Mouse (Mus musculus): ENCODE measurements around the gene Adam12. TPM values are rescaled to one million over a fixed set of nuclear protein-coding genes. Genes with fewer than 3 reads are reported as not detected.

Gene Adam12
- polyA plus RNA-seq, 1 experiment from 2014 or later = 0.86 TPM

GRCm38 (mm10) chr7:134238863-134239262 lies 6.9 kb upstream of the Adam12 start:
- Histone ChIP-seq H3K4me3 (no peak overlapping the region), H3K27ac (replicated peaks) (no peak overlapping the region), H3K9me3 (replicated peaks) (no peaks in the 10 kb centered on the region), H3K4me1 (no peaks in the 10 kb centered on the region), H3K36me3 (no peaks in the 10 kb centered on the region), H3K27me3 (ENCODE audit: low read depth, poor library complexity, severe bottlenecking) (no peaks in the 10 kb centered on the region)
- 91% methylated on average over 3 of the region's 3 CpGs for WGBS
- no peak for DNase-seq (ENCODE audit: low spot score)

- H3K36me3 ChIP-seq = no peaks in the 10 kb centered on the region
- H3K27ac ChIP-seq (replicated peaks) = no peak overlapping the region
- no peaks in the 10 kb centered on the region for H3K9me3 ChIP-seq (replicated peaks)
- no peaks in the 10 kb centered on the region for H3K27me3 ChIP-seq (ENCODE audit: low read depth, poor library complexity, severe bottlenecking)
- DNase-seq (ENCODE audit: low spot score) = no peak
- WGBS = 85% methylated on average over 2 of the region's 2 CpGs
- H3K4me1 ChIP-seq = no peaks in the 10 kb centered on the region
- no peak overlapping the region for H3K4me3 ChIP-seq
These were observed 5.4 kb upstream of the Adam12 start for GRCm38 (mm10) chr7:134237356-134237755.

GRCm38 (mm10) chr7:134236727-134237126 lies 4.8 kb upstream of the Adam12 start:
- Histone ChIP-seq H3K36me3 (no peaks in the 10 kb centered on the region), H3K27ac (replicated peaks) (no peak overlapping the region), H3K4me3 (no peak overlapping the region), H3K27me3 (ENCODE audit: low read depth, poor library complexity, severe bottlenecking) (no peaks in the 10 kb centered on the region), H3K4me1 (no peaks in the 10 kb centered on the region), H3K9me3 (replicated peaks) (no peaks in the 10 kb centered on the region)
- no peak for DNase-seq (ENCODE audit: low spot score)

- WGBS = 82% methylated on average over 2 of the region's 2 CpGs
These were observed 3.6 kb upstream of the Adam12 start for GRCm38 (mm10) chr7:134235552-134235951.

GRCm38 (mm10) chr7:134230708-134231107 lies 1.2 kb downstream of the Adam12 start:
- WGBS = 91% methylated on average over 3 of the region's 3 CpGs
- H3K27me3 ChIP-seq (ENCODE audit: low read depth, poor library complexity, severe bottlenecking) = peaks cover 15% of the 10 kb centered on the region
- H3K27ac ChIP-seq (replicated peaks) = no peak overlapping the region
- peaks cover 26% of the 10 kb centered on the region for H3K4me1 ChIP-seq
- H3K36me3 ChIP-seq = no peaks in the 10 kb centered on the region
- no peaks in the 10 kb centered on the region for H3K9me3 ChIP-seq (replicated peaks)
- no peak for DNase-seq (ENCODE audit: low spot score)
- H3K4me3 ChIP-seq = no peak overlapping the region

More at GRCm38 (mm10) chr7:134235552-134235951, 3.6 kb upstream of the Adam12 start:
- no peaks in the 10 kb centered on the region for H3K4me1 ChIP-seq
- no peak overlapping the region for H3K4me3 ChIP-seq
- DNase-seq (ENCODE audit: low spot score) = no peak
- no peaks in the 10 kb centered on the region for H3K27me3 ChIP-seq (ENCODE audit: low read depth, poor library complexity, severe bottlenecking)
- no peaks in the 10 kb centered on the region for H3K36me3 ChIP-seq
- no peak overlapping the region for H3K27ac ChIP-seq (replicated peaks)
- no peaks in the 10 kb centered on the region for H3K9me3 ChIP-seq (replicated peaks)

- no peaks in the 10 kb centered on the region for H3K9me3 ChIP-seq (replicated peaks)
- H3K36me3 ChIP-seq = no peaks in the 10 kb centered on the region
- H3K27me3 ChIP-seq (ENCODE audit: low read depth, poor library complexity, severe bottlenecking) = peaks cover 23% of the 10 kb centered on the region
- no peak for DNase-seq (ENCODE audit: low spot score)
- peaks cover 33% of the 10 kb centered on the region for H3K4me1 ChIP-seq
- WGBS = 78% methylated on average over 2 of the region's 2 CpGs
- H3K27ac ChIP-seq (replicated peaks) = no peak overlapping the region
- H3K4me3 ChIP-seq = no peak overlapping the region
These were observed 2.0 kb downstream of the Adam12 start for GRCm38 (mm10) chr7:134229899-134230298.

- Histone ChIP-seq H3K4me1 (peaks cover 42% of the 10 kb centered on the region), H3K27me3 (ENCODE audit: low read depth, poor library complexity, severe bottlenecking) (peaks cover 32% of the 10 kb centered on the region), H3K4me3 (0 out of 2 replicates have a peak overlapping the region, but pooled peaks have one; percentile 4), H3K9me3 (replicated peaks) (no peaks in the 10 kb centered on the region), H3K27ac (replicated peaks) (peak overlapping the region; percentile 35), H3K36me3 (no peaks in the 10 kb centered on the region)
- peak; percentile 38 for DNase-seq (ENCODE audit: low spot score)
- 42% methylated on average over 13 of the region's 13 CpGs for WGBS
These were observed 4.0 kb downstream of the Adam12 start for GRCm38 (mm10) chr7:134227773-134228455.

- Histone ChIP-seq H3K4me3 (no peak overlapping the region), H3K4me1 (peaks cover 42% of the 10 kb centered on the region), H3K27me3 (ENCODE audit: low read depth, poor library complexity, severe bottlenecking) (peaks cover 40% of the 10 kb centered on the region), H3K27ac (replicated peaks) (no peak overlapping the region), H3K36me3 (no peaks in the 10 kb centered on the region), H3K9me3 (replicated peaks) (no peaks in the 10 kb centered on the region)
- WGBS = 86% methylated on average over 4 of the region's 4 CpGs
- no peak for DNase-seq (ENCODE audit: low spot score)
These were observed 4.8 kb downstream of the Adam12 start for GRCm38 (mm10) chr7:134227101-134227500.

- 61% methylated on average over 3 of the region's 3 CpGs for WGBS
These were observed 5.7 kb downstream of the Adam12 start for GRCm38 (mm10) chr7:134226231-134226630.

GRCm38 (mm10) chr7:134224741-134225612 lies 7.0 kb downstream of the Adam12 start:
- Histone ChIP-seq H3K4me1 (peaks cover 42% of the 10 kb centered on the region), H3K27ac (replicated peaks) (peak overlapping the region; percentile 87), H3K36me3 (no peaks in the 10 kb centered on the region), H3K27me3 (ENCODE audit: low read depth, poor library complexity, severe bottlenecking) (peaks cover 40% of the 10 kb centered on the region), H3K9me3 (replicated peaks) (no peaks in the 10 kb centered on the region), H3K4me3 (peak overlapping the region; percentile 78)
- DNase-seq (ENCODE audit: low spot score) = peak; percentile 80
- WGBS = under 1% methylated on average over 87 of the region's 90 CpGs

More at GRCm38 (mm10) chr7:134226231-134226630, 5.7 kb downstream of the Adam12 start:
- Histone ChIP-seq H3K27me3 (ENCODE audit: low read depth, poor library complexity, severe bottlenecking) (peaks cover 40% of the 10 kb centered on the region), H3K27ac (replicated peaks) (no peak overlapping the region), H3K4me1 (peaks cover 42% of the 10 kb centered on the region), H3K9me3 (replicated peaks) (no peaks in the 10 kb centered on the region), H3K4me3 (no peak overlapping the region), H3K36me3 (no peaks in the 10 kb centered on the region)
- DNase-seq (ENCODE audit: low spot score) = no peak

GRCm38 (mm10) chr7:134224421-134224740 lies 7.6 kb downstream of the Adam12 start:
- Histone ChIP-seq H3K27me3 (ENCODE audit: low read depth, poor library complexity, severe bottlenecking) (peaks cover 40% of the 10 kb centered on the region), H3K36me3 (no peaks in the 10 kb centered on the region), H3K4me1 (peaks cover 42% of the 10 kb centered on the region), H3K9me3 (replicated peaks) (no peaks in the 10 kb centered on the region), H3K27ac (replicated peaks) (peak overlapping the region; percentile 87), H3K4me3 (peak overlapping the region; percentile 78)
- WGBS = under 1% methylated on average over 14 of the region's 14 CpGs
- peak; percentile 66 for DNase-seq (ENCODE audit: low spot score)

GRCm38 (mm10) chr7:134223444-134224161 lies 8.3 kb downstream of the Adam12 start:
- H3K27ac ChIP-seq (replicated peaks) = no peak overlapping the region
- DNase-seq (ENCODE audit: low spot score) = peak; percentile 78
- H3K9me3 ChIP-seq (replicated peaks) = no peaks in the 10 kb centered on the region
- peaks cover 40% of the 10 kb centered on the region for H3K27me3 ChIP-seq (ENCODE audit: low read depth, poor library complexity, severe bottlenecking)
- 30% methylated on average over 16 of the region's 16 CpGs for WGBS
- H3K4me3 ChIP-seq = peak overlapping the region; percentile 78
- peaks cover 40% of the 10 kb centered on the region for H3K4me1 ChIP-seq
- no peaks in the 10 kb centered on the region for H3K36me3 ChIP-seq
